Mouse (Mus musculus): ENCODE measurements around the gene A930004D18Rik.

Gene A930004D18Rik

DNA sequence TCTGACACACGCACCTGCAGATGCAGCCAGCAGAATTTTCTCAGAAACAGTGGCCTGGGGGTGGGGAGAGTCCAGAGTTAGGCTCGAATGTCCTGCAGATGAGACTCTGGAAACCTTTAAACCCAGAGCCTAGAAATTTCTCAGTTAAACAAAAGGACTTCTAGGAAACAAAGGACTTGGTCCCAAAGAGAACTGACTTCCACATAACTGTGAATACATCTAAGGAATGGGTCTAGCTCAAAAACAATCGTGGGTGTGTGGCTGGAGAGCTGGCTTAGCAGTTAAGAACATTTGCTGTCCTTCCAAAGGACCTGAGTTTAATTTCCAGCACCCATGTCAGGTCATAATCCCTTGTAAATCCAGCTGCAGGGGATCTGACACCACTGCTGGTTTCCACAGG lies 22.0 kb downstream of the A930004D18Rik start:
- Histone ChIP-seq H3K27me3 (ENCODE audit: insufficient read depth, low read length) (no peaks in the 10 kb centered on the region), H3K9me3 (ENCODE audit: low read length) (peaks cover 38% of the 10 kb centered on the region), H3K36me3 (ENCODE audit: insufficient read depth, low read length) (no peaks in the 10 kb centered on the region), H3K4me1 (replicated peaks; ENCODE audit: low read depth, low read length) (0 out of 2 replicates have a peak, but pooled peaks cover 4% of the 10 kb centered on the region), H3K4me3 (replicated peaks; ENCODE audit: low read length) (no peak overlapping the region)
- no peak for TF ChIP-seq CTCF (conservative IDR thresholded peaks at IDR 0.05; ENCODE audit: low read length)
- no peak for TF ChIP-seq POU5F1 (IDR thresholded peaks at IDR 0.05; ENCODE audit: borderline replicate concordance, low read length)
- no peak for TF ChIP-seq NANOG (IDR thresholded peaks at IDR 0.05; ENCODE audit: borderline replicate concordance, low read length)

DNA sequence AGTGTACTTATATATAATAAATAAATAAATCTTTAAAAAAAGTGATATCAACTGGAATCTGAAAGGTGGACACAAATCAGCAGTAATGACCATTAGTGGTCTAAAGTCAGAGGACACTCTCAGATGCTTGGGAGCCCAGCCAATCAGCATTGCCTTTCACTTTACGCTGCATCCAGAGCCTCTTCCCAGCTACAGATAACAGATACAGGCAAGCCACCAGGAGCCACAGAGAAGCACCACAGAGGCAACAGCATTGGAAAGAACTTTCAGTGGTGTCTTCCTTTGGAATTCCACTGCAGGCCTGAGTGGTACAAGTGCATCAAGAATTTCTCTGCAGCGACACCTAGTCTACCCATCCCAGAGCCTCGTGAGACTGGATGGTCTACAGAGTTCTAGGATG lies 24.7 kb downstream of the A930004D18Rik start:
- Histone ChIP-seq H3K4me1 (replicated peaks; ENCODE audit: low read depth, low read length) (0 out of 2 replicates have a peak, but pooled peaks cover 4% of the 10 kb centered on the region), H3K4me3 (replicated peaks; ENCODE audit: low read length) (no peak overlapping the region), H3K9me3 (ENCODE audit: low read length) (peaks cover 21% of the 10 kb centered on the region), H3K36me3 (ENCODE audit: insufficient read depth, low read length) (no peaks in the 10 kb centered on the region), H3K27me3 (ENCODE audit: insufficient read depth, low read length) (no peaks in the 10 kb centered on the region)
- TF ChIP-seq CTCF (conservative IDR thresholded peaks at IDR 0.05; ENCODE audit: low read length) (no peak), NANOG (IDR thresholded peaks at IDR 0.05; ENCODE audit: borderline replicate concordance, low read length) (no peak), POU5F1 (IDR thresholded peaks at IDR 0.05; ENCODE audit: borderline replicate concordance, low read length) (no peak)

- H3K36me3 ChIP-seq (ENCODE audit: insufficient read depth, low read length): no peaks in the 10 kb centered on the region
- H3K4me1 ChIP-seq (replicated peaks; ENCODE audit: low read depth, low read length): 0 out of 2 replicates have a peak, but pooled peaks cover 4% of the 10 kb centered on the region
- TF ChIP-seq CTCF (conservative IDR thresholded peaks at IDR 0.05; ENCODE audit: low read length): no peak
- TF ChIP-seq POU5F1 (IDR thresholded peaks at IDR 0.05; ENCODE audit: borderline replicate concordance, low read length): no peak
- TF ChIP-seq NANOG (IDR thresholded peaks at IDR 0.05; ENCODE audit: borderline replicate concordance, low read length): no peak
- H3K27me3 ChIP-seq (ENCODE audit: insufficient read depth, low read length): no peaks in the 10 kb centered on the region
- no peak overlapping the region for H3K4me3 ChIP-seq (replicated peaks; ENCODE audit: low read length)
- peaks cover 5% of the 10 kb centered on the region for H3K9me3 ChIP-seq (ENCODE audit: low read length)
Measured at GRCm38 (mm10) chr2:18011226-18011625, 26.3 kb downstream of the A930004D18Rik start.

DNA sequence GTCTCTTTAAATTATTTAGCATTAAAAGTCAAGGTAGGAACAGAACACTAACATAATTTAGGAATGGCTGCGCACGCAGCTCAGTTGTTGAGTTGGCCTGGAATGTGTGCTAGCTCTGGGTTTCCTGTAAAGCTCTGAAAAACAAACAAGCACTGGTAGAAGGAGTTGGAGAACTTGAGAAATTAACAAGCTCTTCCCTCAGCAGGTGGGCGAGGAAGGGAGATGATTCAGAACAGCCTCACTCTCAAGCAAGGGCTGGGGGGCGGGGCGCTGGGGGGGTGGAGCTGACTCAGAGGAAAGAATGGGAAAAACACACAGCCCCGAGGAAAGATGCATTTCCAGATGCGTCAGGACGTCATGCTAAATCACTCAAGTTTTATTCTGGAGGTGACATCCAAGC lies 32.4 kb downstream of the A930004D18Rik start:
- H3K27me3 ChIP-seq (ENCODE audit: insufficient read depth, low read length): no peaks in the 10 kb centered on the region
- H3K4me1 ChIP-seq (replicated peaks; ENCODE audit: low read depth, low read length): peaks cover 19% of the 10 kb centered on the region
- TF ChIP-seq CTCF (conservative IDR thresholded peaks at IDR 0.05; ENCODE audit: low read length) (no peak), POU5F1 (IDR thresholded peaks at IDR 0.05; ENCODE audit: borderline replicate concordance, low read length) (no peak), NANOG (IDR thresholded peaks at IDR 0.05; ENCODE audit: borderline replicate concordance, low read length) (no peak)
- H3K36me3 ChIP-seq (ENCODE audit: insufficient read depth, low read length): no peaks in the 10 kb centered on the region
- H3K4me3 ChIP-seq (replicated peaks; ENCODE audit: low read length): no peak overlapping the region
- H3K9me3 ChIP-seq (ENCODE audit: low read length): peaks cover 3% of the 10 kb centered on the region; the same call in 1 of the 2 replicates

GRCm38 (mm10) chr2:18004286-18004685 lies 33.3 kb downstream of the A930004D18Rik start:
- no peaks in the 10 kb centered on the region for H3K9me3 ChIP-seq (ENCODE audit: low read length)

GRCm38 (mm10) chr2:18002306-18002705 lies 35.2 kb downstream of the A930004D18Rik start:
- H3K36me3 ChIP-seq (ENCODE audit: insufficient read depth, low read length): no peaks in the 10 kb centered on the region
- H3K9me3 ChIP-seq (ENCODE audit: low read length): no peaks in the 10 kb centered on the region
- H3K4me1 ChIP-seq (replicated peaks; ENCODE audit: low read depth, low read length): peaks cover 19% of the 10 kb centered on the region
- H3K4me3 ChIP-seq (replicated peaks; ENCODE audit: low read length): no peak overlapping the region
- no peak for TF ChIP-seq NANOG (IDR thresholded peaks at IDR 0.05; ENCODE audit: borderline replicate concordance, low read length)
- TF ChIP-seq POU5F1 (IDR thresholded peaks at IDR 0.05; ENCODE audit: borderline replicate concordance, low read length): no peak
- no peak for TF ChIP-seq CTCF (conservative IDR thresholded peaks at IDR 0.05; ENCODE audit: low read length)
- H3K27me3 ChIP-seq (ENCODE audit: insufficient read depth, low read length): no peaks in the 10 kb centered on the region

More at GRCm38 (mm10) chr2:18004286-18004685, 33.3 kb downstream of the A930004D18Rik start:
- Histone ChIP-seq H3K27me3 (ENCODE audit: insufficient read depth, low read length) (no peaks in the 10 kb centered on the region), H3K4me3 (replicated peaks; ENCODE audit: low read length) (no peak overlapping the region), H3K36me3 (ENCODE audit: insufficient read depth, low read length) (no peaks in the 10 kb centered on the region), H3K4me1 (replicated peaks; ENCODE audit: low read depth, low read length) (peaks cover 19% of the 10 kb centered on the region)
- no peak for TF ChIP-seq POU5F1 (IDR thresholded peaks at IDR 0.05; ENCODE audit: borderline replicate concordance, low read length)
- no peak for TF ChIP-seq NANOG (IDR thresholded peaks at IDR 0.05; ENCODE audit: borderline replicate concordance, low read length)
- no peak for TF ChIP-seq CTCF (conservative IDR thresholded peaks at IDR 0.05; ENCODE audit: low read length)

GRCm38 (mm10) chr2:17996858-17997257 lies 40.7 kb downstream of the A930004D18Rik start, which contains the start of gene H2al2a:
TSS of gene H2al2a (minus strand) at chr2:17996958.
- Histone ChIP-seq H3K4me1 (replicated peaks; ENCODE audit: low read depth, low read length) (no peaks in the 10 kb centered on the region), H3K4me3 (replicated peaks; ENCODE audit: low read length) (no peak within 1 kb of the TSS), H3K27me3 (ENCODE audit: insufficient read depth, low read length) (no peaks in the 10 kb centered on the region), H3K9me3 (ENCODE audit: low read length) (peaks cover 19% of the 10 kb centered on the region), H3K36me3 (ENCODE audit: insufficient read depth, low read length) (no peaks in the 10 kb centered on the region)
- TF ChIP-seq POU5F1 (IDR thresholded peaks at IDR 0.05; ENCODE audit: borderline replicate concordance, low read length): no peak
- no peak for TF ChIP-seq CTCF (conservative IDR thresholded peaks at IDR 0.05; ENCODE audit: low read length)
- no peak for TF ChIP-seq NANOG (IDR thresholded peaks at IDR 0.05; ENCODE audit: borderline replicate concordance, low read length)

DNA sequence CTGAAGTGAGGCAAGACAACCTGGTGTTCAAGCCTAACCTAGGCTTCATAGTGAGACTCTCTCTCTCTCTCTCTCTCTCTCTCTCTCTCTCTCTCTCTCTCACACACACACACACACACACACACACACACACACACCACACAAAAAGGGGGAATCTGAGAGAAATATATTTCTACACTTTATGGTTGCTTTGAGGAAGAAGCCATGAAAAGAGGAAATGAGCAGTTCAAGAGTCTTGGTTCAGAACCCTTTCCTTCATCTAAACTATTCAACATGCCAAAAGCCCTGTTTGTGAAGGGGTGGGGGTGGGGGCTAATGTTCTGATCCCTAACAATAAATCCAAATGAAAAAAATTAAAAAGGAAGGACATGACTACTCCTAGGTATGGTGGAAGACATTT lies 48.0 kb downstream of the A930004D18Rik start:
- TF ChIP-seq CTCF (conservative IDR thresholded peaks at IDR 0.05; ENCODE audit: low read length) (no peak), NANOG (IDR thresholded peaks at IDR 0.05; ENCODE audit: borderline replicate concordance, low read length) (no peak)
- H3K9me3 ChIP-seq (ENCODE audit: low read length): peaks cover 55% of the 10 kb centered on the region
- H3K4me1 ChIP-seq (replicated peaks; ENCODE audit: low read depth, low read length): peaks cover 27% of the 10 kb centered on the region
- no peak overlapping the region for H3K4me3 ChIP-seq (replicated peaks; ENCODE audit: low read length)
- H3K36me3 ChIP-seq (ENCODE audit: insufficient read depth, low read length): peaks cover 20% of the 10 kb centered on the region
- no peaks in the 10 kb centered on the region for H3K27me3 ChIP-seq (ENCODE audit: insufficient read depth, low read length)

DNA sequence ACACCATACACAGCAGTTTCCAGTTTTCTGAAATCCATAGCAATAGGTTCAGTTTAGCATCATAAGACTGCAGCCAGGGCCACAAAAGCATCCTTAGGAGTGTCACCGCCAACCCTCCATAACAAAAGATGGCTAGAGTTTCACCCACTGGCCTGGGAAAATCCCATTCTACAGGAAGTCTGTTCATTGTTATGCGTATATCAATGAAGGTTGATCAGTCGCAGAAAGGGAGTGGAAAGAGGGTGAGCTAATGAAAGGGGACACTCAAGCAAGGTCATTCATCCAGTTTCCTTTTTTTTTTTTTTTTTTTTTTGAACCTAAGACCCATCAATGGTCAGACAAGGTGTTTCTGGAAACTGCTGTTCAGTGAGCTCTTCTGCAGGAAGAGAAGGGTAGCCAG lies 48.4 kb downstream of the A930004D18Rik start:
- H3K4me3 ChIP-seq (replicated peaks; ENCODE audit: low read length): no peak overlapping the region
- H3K27me3 ChIP-seq (ENCODE audit: insufficient read depth, low read length): no peaks in the 10 kb centered on the region
- H3K36me3 ChIP-seq (ENCODE audit: insufficient read depth, low read length): peaks cover 24% of the 10 kb centered on the region
- H3K9me3 ChIP-seq (ENCODE audit: low read length): peaks cover 58% of the 10 kb centered on the region
- TF ChIP-seq CTCF (conservative IDR thresholded peaks at IDR 0.05; ENCODE audit: low read length) (no peak), NANOG (IDR thresholded peaks at IDR 0.05; ENCODE audit: borderline replicate concordance, low read length) (peak; percentile 94), POU5F1 (IDR thresholded peaks at IDR 0.05; ENCODE audit: borderline replicate concordance, low read length) (peak; percentile 98)
- peaks cover 27% of the 10 kb centered on the region for H3K4me1 ChIP-seq (replicated peaks; ENCODE audit: low read depth, low read length)
